Mouse (Mus musculus): ENCODE measurements around the gene Hist1h4b. TPM values are rescaled to one million over a fixed set of nuclear protein-coding genes. Genes with fewer than 3 reads are reported as not detected.
"Not testable (repeated sequence)": the region's sequence is repeated elsewhere in the genome, so short reads cannot be mapped to it uniquely, and the experiment has no call there.

Gene Hist1h4b
- polyA plus RNA-seq, 1 experiment from 2014 or later: 4.6 TPM

GRCm38 (mm10) chr13:23746201-23747080 is 10.4 kb upstream of the Hist1h4b start, which contains the start of gene Hist1h2bb:
Gene Hist1h2bb, plus strand, starts transcription at chr13:23746734.
- not testable (repeated sequence) for H3K27me3 ChIP-seq (ENCODE audit: insufficient read depth, low read length); H3K36me3 ChIP-seq (ENCODE audit: insufficient read depth, low read length); H3K9me3 ChIP-seq (ENCODE audit: low read length)
- Histone ChIP-seq H3K9ac (replicated peaks; ENCODE audit: low read length) (peak within 1 kb of the TSS; percentile 76), H3K4me3 (ENCODE audit: low read length) (peak within 1 kb of the TSS; percentile 52), H3K4me1 (ENCODE audit: insufficient read depth, low read length) (peaks cover 17% of the 10 kb centered on the region), H3K27ac (ENCODE audit: low read length) (peak within 1 kb of the TSS; percentile 100), H3K4me2 (replicated peaks; ENCODE audit: low read depth, low read length) (peak within 1 kb of the TSS; percentile 66)
- WGBS: under 1% methylated on average over 35 of the region's 58 CpGs
- peak; percentile 94 for ATAC-seq (ENCODE audit: low FRiP score, low TSS enrichment)

GRCm38 (mm10) chr13:23747081-23747891 is 9.5 kb upstream of the Hist1h4b start:
- Histone ChIP-seq H3K27ac (ENCODE audit: low read length) (peak overlapping the region; percentile 100), H3K36me3 (ENCODE audit: insufficient read depth, low read length) (no peaks in the 10 kb centered on the region), H3K9ac (replicated peaks; ENCODE audit: low read length) (peak overlapping the region; percentile 67), H3K4me2 (replicated peaks; ENCODE audit: low read depth, low read length) (peak overlapping the region; percentile 66), H3K27me3 (ENCODE audit: insufficient read depth, low read length) (no peaks in the 10 kb centered on the region), H3K4me1 (ENCODE audit: insufficient read depth, low read length) (peaks cover 17% of the 10 kb centered on the region), H3K4me3 (ENCODE audit: low read length) (peak overlapping the region; percentile 52), H3K9me3 (ENCODE audit: low read length) (no peaks in the 10 kb centered on the region)
- ATAC-seq (ENCODE audit: low FRiP score, low TSS enrichment): no peak
- WGBS: 4% methylated on average over 11 of the region's 13 CpGs

GRCm38 (mm10) chr13:23747892-23748288 is 8.9 kb upstream of the Hist1h4b start:
- H3K27ac ChIP-seq (ENCODE audit: low read length): peak overlapping the region; percentile 100
- H3K36me3 ChIP-seq (ENCODE audit: insufficient read depth, low read length): no peaks in the 10 kb centered on the region
- peaks cover 17% of the 10 kb centered on the region for H3K4me1 ChIP-seq (ENCODE audit: insufficient read depth, low read length)
- peak overlapping the region; percentile 66 for H3K4me2 ChIP-seq (replicated peaks; ENCODE audit: low read depth, low read length)
- peak overlapping the region; percentile 61 for H3K9ac ChIP-seq (replicated peaks; ENCODE audit: low read length)
- H3K9me3 ChIP-seq (ENCODE audit: low read length): no peaks in the 10 kb centered on the region
- no peak overlapping the region; the same call in 1 of the 2 replicates for H3K4me3 ChIP-seq (ENCODE audit: low read length)
- ATAC-seq (ENCODE audit: low FRiP score, low TSS enrichment): no peak
- WGBS: 12% methylated on average over 4 of the region's 4 CpGs
- no peaks in the 10 kb centered on the region for H3K27me3 ChIP-seq (ENCODE audit: insufficient read depth, low read length)

- WGBS: 87% methylated on average over 5 of the region's 5 CpGs
- H3K27ac ChIP-seq (ENCODE audit: low read length): peak overlapping the region; percentile 82
- peaks cover 13% of the 10 kb centered on the region for H3K4me1 ChIP-seq (ENCODE audit: insufficient read depth, low read length)
- no peaks in the 10 kb centered on the region for H3K36me3 ChIP-seq (ENCODE audit: insufficient read depth, low read length)
- no peak overlapping the region for H3K9ac ChIP-seq (replicated peaks; ENCODE audit: low read length)
- H3K27me3 ChIP-seq (ENCODE audit: insufficient read depth, low read length): no peaks in the 10 kb centered on the region
- H3K4me3 ChIP-seq (ENCODE audit: low read length): no peak overlapping the region
- no peak overlapping the region for H3K4me2 ChIP-seq (replicated peaks; ENCODE audit: low read depth, low read length)
- no peaks in the 10 kb centered on the region for H3K9me3 ChIP-seq (ENCODE audit: low read length)
- no peak for ATAC-seq (ENCODE audit: low FRiP score, low TSS enrichment)
Measured at GRCm38 (mm10) chr13:23749563-23750121, 7.2 kb upstream of the Hist1h4b start.

- Histone ChIP-seq H3K4me1 (ENCODE audit: insufficient read depth, low read length) (peaks cover 12% of the 10 kb centered on the region), H3K4me2 (replicated peaks; ENCODE audit: low read depth, low read length) (peak within 1 kb of the TSS; percentile 58), H3K4me3 (ENCODE audit: low read length) (peak within 1 kb of the TSS; percentile 50), H3K9ac (replicated peaks; ENCODE audit: low read length) (peak within 1 kb of the TSS; percentile 73), H3K27ac (ENCODE audit: low read length) (peak within 1 kb of the TSS; percentile 98)
- under 1% methylated on average over 24 of the region's 47 CpGs for WGBS
- ATAC-seq (ENCODE audit: low FRiP score, low TSS enrichment): peak; percentile 54
- not testable (repeated sequence) for H3K27me3 ChIP-seq (ENCODE audit: insufficient read depth, low read length); H3K36me3 ChIP-seq (ENCODE audit: insufficient read depth, low read length); H3K9me3 ChIP-seq (ENCODE audit: low read length)
Measured at GRCm38 (mm10) chr13:23750839-23751477, 5.9 kb upstream of the Hist1h4b start, which contains the start of gene Hist1h2ab. Gene Hist1h2ab, plus strand, starts transcription at chr13:23751126.

- Histone ChIP-seq H3K4me3 (ENCODE audit: low read length) (peak overlapping the region; percentile 50), H3K27me3 (ENCODE audit: insufficient read depth, low read length) (no peaks in the 10 kb centered on the region), H3K4me2 (replicated peaks; ENCODE audit: low read depth, low read length) (peak overlapping the region; percentile 58), H3K9ac (replicated peaks; ENCODE audit: low read length) (peak overlapping the region; percentile 73), H3K36me3 (ENCODE audit: insufficient read depth, low read length) (no peaks in the 10 kb centered on the region), H3K27ac (ENCODE audit: low read length) (peak overlapping the region; percentile 98), H3K9me3 (ENCODE audit: low read length) (no peaks in the 10 kb centered on the region), H3K4me1 (ENCODE audit: insufficient read depth, low read length) (peaks cover 12% of the 10 kb centered on the region)
- ATAC-seq (ENCODE audit: low FRiP score, low TSS enrichment): peak; percentile 44; the same call in 1 of the 2 replicates
- under 1% methylated on average over 11 of the region's 11 CpGs for WGBS
Measured at GRCm38 (mm10) chr13:23751478-23751956, 5.3 kb upstream of the Hist1h4b start.

- not testable (repeated sequence) for H3K36me3 ChIP-seq (ENCODE audit: insufficient read depth, low read length); H3K27me3 ChIP-seq (ENCODE audit: insufficient read depth, low read length); H3K9me3 ChIP-seq (ENCODE audit: low read length); H3K4me1 ChIP-seq (ENCODE audit: insufficient read depth, low read length)
- Histone ChIP-seq H3K9ac (replicated peaks; ENCODE audit: low read length) (peak within 1 kb of the TSS; percentile 73), H3K4me3 (ENCODE audit: low read length) (peak within 1 kb of the TSS; percentile 50), H3K27ac (ENCODE audit: low read length) (peak within 1 kb of the TSS; percentile 98), H3K4me2 (replicated peaks; ENCODE audit: low read depth, low read length) (peak within 1 kb of the TSS; percentile 58)
- 0% methylated on average over 15 of the region's 47 CpGs for WGBS
- ATAC-seq (ENCODE audit: low FRiP score, low TSS enrichment): peak; percentile 92
Measured at GRCm38 (mm10) chr13:23752067-23752741, 4.6 kb upstream of the Hist1h4b start, which contains the start of gene Hist1h3b. Gene Hist1h3b, plus strand, starts transcription at chr13:23752267.

GRCm38 (mm10) chr13:23752742-23753172 is 4.1 kb upstream of the Hist1h4b start:
- H3K4me1 ChIP-seq (ENCODE audit: insufficient read depth, low read length): peaks cover 9% of the 10 kb centered on the region
- H3K9ac ChIP-seq (replicated peaks; ENCODE audit: low read length): peak overlapping the region; percentile 72
- no peaks in the 10 kb centered on the region for H3K36me3 ChIP-seq (ENCODE audit: insufficient read depth, low read length)
- WGBS: 6% methylated on average over 6 of the region's 6 CpGs
- H3K27ac ChIP-seq (ENCODE audit: low read length): peak overlapping the region; percentile 92
- H3K4me3 ChIP-seq (ENCODE audit: low read length): peak overlapping the region; percentile 47
- no peaks in the 10 kb centered on the region for H3K9me3 ChIP-seq (ENCODE audit: low read length)
- peak overlapping the region; percentile 55 for H3K4me2 ChIP-seq (replicated peaks; ENCODE audit: low read depth, low read length)
- no peaks in the 10 kb centered on the region for H3K27me3 ChIP-seq (ENCODE audit: insufficient read depth, low read length)
- ATAC-seq (ENCODE audit: low FRiP score, low TSS enrichment): no peak

All from kidney, embryonic 16.5 days (tissue).